Mouse (Mus musculus) common myeloid progenitor, adult 5-6 weeks (primary cell): ENCODE measurements around the gene Atp2b2. TPM values are rescaled to one million over a fixed set of nuclear protein-coding genes. Genes with fewer than 3 reads are reported as not detected.

Experiments used
- ATAC-seq: replicated peaks from 2 replicates; pipeline ENCODE4 v1.8.0; 2016; ENCODE audit warnings: low read depth, mild to moderate bottlenecking, moderate TSS enrichment, inconsistent platforms; ENCODE audit not compliant: poor library complexity, severe bottlenecking
- total RNA-seq: library from RNA; stranded (forward); fragments of 200-1000, 187-1606 nt; gene quantifications from 2 replicates; pipeline ENCODE4 v1.2.3, GENCODE M21; 2017

Gene Atp2b2
- total RNA-seq, 1 experiment from 2014 or later, result not detected

DNA sequence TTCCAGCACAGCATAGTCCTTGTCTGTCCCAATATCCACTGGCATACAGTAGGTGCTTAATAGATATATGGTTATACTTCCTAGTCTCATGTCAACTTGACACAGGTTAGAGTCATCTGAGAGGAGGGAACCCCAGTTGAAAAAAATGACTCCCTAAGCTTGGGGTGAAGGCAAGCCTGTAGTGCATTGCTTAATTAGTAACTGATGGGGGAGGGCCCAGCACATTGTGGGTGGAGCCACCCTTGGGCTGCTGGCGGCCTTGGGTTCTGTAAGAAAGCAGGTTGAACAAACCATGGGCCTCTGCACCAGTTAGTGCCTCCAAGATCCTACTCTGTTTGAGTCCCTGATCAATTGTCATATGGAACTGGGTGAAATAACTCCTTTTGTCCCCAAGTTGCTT lies 231.0 kb downstream of the Atp2b2 start:
- ATAC-seq, result no peak

- no peak for ATAC-seq
Measured at GRCm38 (mm10) chr6:113810667-113811066, 231.7 kb downstream of the Atp2b2 start.

- no peak for ATAC-seq
Measured at GRCm38 (mm10) chr6:113806241-113806640, 236.2 kb downstream of the Atp2b2 start.

DNA sequence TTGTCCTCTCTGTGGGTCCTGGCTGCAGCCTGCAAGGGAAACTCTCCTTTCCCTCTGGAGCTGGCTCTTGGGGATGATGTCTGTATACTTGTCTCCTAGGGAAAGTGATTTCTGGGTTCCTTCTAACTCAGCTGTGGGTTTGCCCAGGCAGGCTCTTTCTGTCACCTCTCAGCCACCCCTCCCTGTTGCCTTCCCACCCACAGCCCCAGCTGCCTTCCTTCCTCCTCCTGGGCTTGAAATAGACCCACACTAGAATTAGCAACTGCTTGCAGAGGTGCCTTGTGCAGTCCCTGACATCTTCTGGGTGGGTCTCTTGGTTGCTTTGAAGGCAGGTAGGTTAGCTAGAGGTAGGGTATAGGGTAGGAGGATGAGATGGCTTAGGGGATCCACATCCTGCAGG lies 241.2 kb downstream of the Atp2b2 start:
- ATAC-seq, result 0 out of 2 replicates have a peak, but pooled peaks have one; percentile 53

DNA sequence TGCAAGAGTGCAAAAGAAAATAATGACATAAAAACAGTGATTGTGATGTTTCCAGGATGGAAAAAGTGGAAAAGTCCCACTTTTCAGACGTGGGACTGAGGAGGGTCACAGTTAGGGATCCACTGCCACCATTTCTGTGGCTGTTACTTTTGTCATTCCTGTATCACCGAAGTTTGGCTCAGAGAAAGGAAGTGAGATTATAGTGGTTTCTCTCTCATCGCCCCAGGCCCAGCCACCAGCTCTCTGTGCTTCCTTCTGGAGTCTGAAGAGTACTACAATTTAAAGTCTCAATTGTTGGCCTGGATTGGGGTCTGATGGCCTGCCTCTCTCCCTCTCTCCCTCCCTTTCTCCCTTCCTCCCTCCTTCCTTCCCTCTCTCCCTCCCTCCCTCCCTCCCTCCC lies 242.5 kb downstream of the Atp2b2 start:
- 0 out of 2 replicates have a peak, but pooled peaks have one; percentile 43 for ATAC-seq

- no peak for ATAC-seq
Measured at GRCm38 (mm10) chr6:113799349-113799748, 243.1 kb downstream of the Atp2b2 start.

- no peak for ATAC-seq
Measured at GRCm38 (mm10) chr6:113798921-113799320, 243.5 kb downstream of the Atp2b2 start.

DNA sequence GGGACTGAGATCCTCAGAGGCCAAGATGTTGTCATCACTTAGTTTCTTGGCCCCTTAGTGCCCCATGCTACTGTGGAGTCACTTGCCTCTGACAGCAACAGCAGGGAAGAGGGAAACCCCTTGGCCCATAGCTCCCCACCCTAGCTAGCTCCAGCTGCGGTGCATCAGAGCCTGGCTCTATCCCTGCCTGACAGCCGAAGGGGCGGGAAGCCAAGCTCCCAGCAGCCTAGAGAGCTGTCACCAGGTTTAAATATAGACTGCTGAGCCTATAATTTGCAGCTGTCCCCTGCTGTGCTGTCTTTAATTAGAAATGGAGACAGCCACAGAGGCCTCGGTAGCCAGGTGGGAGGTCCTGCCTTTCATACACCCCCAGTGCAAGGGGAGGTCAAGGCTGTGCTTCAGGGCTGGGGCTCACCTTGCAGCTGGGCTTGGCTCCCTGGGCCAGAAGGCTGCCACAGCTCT lies 247.1 kb downstream of the Atp2b2 start:
- no peak for ATAC-seq

DNA sequence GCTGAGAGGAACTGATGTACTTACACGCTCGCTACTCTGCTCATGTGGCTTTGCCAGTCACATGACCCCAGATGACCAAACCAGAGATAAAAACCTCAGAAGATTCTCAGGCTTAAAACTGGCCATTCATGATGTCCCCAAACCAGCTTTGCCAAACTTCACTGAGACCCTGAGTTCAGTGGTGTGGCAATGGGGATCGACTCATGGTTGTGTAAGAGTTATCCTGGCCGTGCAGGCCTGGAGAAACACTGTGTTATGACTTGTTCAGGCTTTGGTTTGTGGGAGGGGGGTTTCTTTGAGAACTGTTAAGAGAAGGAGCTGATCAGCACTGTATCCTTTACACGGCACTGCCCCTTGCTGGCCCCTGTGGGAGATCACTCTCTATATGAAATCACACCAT lies 250.0 kb downstream of the Atp2b2 start:
- no peak for ATAC-seq

DNA sequence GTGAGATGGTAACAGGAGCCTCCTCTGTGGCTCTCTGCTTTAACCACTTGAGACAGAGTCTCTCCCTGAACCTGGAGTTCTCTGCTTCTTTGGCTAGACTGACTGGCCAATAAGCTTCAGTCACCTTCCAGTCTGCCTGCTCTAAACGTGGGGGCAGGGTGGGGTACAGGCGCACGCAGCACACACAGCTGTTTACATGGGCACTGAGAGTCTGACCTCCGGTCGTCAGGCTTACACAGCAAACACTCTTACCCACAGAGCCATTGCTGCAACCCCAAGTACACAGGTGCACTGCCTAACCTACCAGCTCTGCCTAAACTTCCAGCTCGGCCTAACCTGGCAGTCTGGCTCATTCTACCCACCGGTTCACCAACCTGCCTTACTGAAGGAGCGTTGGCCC lies 251.4 kb downstream of the Atp2b2 start:
- ATAC-seq, result no peak

DNA sequence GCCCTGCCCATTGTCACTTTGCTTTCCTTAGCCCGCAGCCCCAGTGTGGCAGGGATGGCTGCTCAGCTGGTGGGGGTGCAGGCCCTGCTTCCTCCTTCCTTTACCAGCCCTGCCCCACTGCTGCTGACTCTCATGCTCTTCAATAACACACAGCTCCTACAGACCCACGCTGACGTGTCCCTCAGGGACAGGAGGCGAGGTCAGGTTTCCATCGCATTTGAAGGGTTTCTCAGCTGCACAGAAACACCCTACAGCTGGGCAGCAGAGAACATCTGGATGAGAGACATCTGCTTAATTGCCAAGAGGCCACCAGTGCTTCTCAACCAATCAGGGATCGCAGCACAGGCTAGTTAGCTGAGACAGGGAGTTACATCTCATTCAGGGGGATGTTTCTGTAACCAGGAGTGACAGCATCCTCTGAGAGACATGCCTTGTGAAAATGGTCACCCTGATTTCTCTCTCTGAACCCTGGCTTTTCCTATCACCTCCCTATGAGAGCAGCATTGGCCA lies 254.9 kb downstream of the Atp2b2 start:
- ATAC-seq, result no peak

DNA sequence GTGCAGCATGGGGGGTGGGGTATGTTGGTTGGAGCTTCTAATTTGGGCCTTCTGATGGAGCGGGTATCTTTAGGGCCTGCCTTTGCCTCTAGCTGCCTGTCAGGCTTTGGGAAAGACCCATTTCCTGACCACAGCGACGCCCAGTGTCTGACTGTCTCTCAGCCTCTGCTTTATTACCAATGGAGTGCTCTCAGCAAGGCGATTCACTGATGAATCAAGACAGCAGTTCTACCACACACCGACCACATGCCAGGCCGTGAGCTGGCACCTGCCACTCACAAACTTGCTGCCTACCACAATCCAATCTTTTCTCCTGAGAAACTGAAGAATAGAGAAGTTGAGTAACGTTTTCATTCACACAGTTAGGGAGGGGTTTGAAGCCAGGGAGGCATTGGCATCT lies 256.8 kb downstream of the Atp2b2 start:
- ATAC-seq, result peak; percentile 78

DNA sequence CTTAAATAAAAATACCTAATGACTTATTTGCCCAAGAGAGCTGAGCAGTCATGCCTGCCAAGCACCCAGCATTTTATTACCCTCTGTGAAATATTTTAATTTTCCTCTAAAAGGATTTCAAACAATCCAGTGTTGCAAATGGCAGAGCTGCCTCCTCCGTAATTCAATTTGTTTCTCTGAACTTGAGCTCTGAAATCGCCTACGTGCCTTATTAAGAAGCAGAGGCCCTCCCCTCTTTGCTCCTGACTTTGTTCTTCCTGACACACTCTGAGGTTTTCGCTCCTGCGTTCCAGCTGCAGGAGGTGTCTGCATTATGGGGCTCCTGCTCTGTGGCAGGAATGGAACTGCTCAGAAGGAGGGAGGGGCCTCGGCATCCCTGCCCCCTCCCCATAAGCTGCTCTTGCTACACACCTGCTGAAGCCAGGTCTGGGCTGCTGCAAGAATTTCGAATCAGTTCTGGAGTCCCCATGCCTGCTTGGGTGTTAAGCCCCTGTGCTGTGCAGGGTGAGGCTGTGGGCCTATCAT lies 264.1 kb downstream of the Atp2b2 start:
- ATAC-seq, result no peak

GRCm38 (mm10) chr6:113768804-113769203 lies 273.6 kb downstream of the Atp2b2 start:
- no peak for ATAC-seq

DNA sequence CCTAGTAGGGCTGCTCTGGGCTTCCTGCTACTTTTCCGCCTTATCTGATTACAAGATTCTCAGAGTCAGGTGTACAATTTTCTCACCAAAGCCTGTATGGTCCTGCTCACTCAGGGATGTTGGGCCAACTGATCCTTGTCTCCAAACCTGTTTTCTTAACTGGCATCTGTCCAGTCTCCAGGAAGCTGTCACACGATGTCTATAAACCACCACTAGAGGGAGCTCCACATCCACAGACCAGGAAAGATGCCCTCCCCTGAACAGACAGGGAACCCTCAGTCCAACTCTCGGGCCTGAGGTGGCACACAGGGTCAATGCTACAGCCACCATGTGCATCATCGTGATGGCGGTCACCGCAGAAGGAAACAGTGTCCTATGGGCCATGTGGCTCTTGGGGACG lies 280.8 kb downstream of the Atp2b2 start:
- peak; percentile 78 for ATAC-seq

DNA sequence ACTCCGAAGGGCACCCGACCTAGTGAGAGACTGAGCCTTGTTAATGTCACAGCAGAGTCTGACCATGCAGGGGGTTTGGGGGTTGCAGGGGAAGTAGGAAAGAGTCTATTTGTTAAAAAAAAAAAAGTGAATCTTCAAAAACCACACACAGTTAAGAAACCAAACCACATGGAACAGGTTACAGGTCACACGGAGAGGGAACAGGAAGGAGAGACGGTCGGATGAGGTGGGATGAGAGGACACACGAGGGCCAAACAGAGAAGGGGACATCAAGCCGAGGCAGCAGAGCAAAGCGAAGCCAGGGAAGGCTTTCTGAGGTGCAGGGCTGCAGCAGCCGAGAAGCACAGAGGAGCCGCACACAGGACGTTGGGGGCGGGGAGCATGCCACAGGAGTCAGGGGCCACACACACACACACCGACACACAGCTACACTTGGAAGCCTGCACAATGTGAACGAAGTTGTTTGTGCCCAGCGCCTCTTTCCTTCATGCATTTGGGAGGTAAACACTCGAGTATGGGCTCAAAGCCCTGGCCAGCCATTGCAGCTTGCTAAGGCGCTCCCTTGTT lies 293.2 kb downstream of the Atp2b2 start:
- peak; percentile 42 for ATAC-seq

- no peak for ATAC-seq
Measured at GRCm38 (mm10) chr6:113748351-113748750, 294.1 kb downstream of the Atp2b2 start.

DNA sequence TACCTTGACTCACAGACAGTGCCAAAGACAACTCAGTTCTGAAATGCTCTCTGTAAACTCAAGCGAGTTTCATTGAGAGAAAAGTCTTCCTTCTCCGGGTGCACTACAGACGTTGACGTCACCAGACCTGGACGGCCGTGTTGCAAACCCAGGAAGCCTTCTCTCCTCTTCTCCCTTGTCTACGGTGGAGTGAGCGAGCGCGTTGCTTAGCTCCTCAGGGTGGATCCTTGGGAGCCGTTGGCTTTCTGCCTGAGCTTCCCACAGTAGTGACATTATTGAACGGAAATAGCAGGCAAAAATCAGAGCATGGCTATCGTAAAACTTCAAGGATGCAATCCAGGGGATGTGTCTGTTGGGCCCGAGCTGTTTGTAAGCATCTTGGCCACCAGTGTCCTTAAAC lies 295.1 kb downstream of the Atp2b2 start:
- ATAC-seq, result no peak

DNA sequence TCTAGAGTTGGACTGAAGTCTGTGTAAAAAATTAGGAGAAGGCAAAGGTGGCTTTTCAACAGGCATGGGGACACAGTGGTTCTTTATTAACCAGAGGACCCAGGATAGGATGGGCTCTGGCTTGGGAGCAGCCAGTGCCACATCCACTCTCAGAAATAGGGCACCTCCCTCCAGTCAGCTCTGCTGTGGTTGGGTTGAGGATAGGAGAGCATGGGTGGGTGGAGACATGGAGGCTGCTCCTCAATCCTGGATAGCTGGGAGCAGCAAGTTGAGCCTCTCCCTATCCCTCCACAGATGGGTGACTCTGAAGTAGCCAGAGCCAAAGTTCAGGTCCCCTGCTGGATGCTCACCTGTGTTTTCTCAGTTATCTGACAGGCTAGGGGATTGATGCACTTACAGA lies 297.3 kb downstream of the Atp2b2 start:
- ATAC-seq, result no peak

- ATAC-seq, result no peak
Measured at GRCm38 (mm10) chr6:113743111-113743510, 299.3 kb downstream of the Atp2b2 start.

DNA sequence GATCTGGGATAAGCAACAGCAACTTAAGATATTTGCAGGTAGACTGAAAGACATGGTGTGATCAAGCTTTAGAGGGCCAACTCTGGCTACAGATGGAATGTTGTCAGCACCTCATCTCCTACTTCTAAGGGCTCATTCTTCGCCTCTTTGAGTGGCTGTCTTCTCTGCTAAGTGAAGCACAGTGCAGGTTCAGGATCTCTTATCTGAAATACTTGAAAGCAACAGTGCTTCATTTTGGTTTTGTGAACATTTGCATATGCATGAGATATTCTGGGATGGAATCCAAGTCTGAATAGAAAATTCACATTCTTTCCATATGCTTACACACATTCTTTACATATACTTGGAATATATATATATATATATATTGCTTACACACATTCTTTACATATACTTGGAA lies 300.1 kb downstream of the Atp2b2 start:
- no peak for ATAC-seq

DNA sequence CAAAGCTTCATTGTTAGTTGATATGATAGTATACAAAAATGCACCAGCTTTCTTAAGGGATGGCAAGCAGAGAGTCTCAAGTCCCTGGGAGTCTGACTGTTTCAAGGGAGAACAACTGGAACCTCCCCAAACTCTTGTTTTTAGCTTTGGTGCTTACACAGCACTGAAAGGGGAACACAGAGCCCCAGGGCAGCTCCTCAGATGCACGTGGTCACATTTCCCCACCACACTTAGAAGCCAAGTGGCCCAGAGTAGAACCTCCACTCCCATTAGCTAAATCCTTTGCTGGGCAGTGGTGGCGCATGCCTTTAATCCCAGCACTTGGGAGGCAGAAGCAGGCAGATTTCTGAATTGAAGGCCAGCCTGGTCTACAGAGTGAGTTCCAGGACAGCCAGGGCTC lies 301.0 kb downstream of the Atp2b2 start:
- ATAC-seq, result no peak
